Mouse (Mus musculus) forebrain, embryonic 11.5 days (tissue): ENCODE results near the gene Trpv3. TPM values are rescaled to one million over a fixed set of nuclear protein-coding genes. Genes with fewer than 3 reads are reported as not detected.

Experiments used
- ATAC-seq: fragments of 200-750 bp; cut with Nextera tagmentation; replicated peaks from 2 replicates; pipeline ENCODE4 v1.8.0; 2017; ENCODE audit warnings: moderate TSS enrichment; ENCODE audit not compliant: low FRiP score
- DNase-seq: peaks from one replicate; pipeline ENCODE4 v3.0.0-alpha.2; 2017; ENCODE audit warnings: low spot score
- H3K27ac ChIP-seq: fragments of 300-500 bp; sonication (generic); 2 replicates; pipeline ENCODE4 v1.5.1; 2014; ENCODE audit warnings: low read depth, low read length
- H3K27me3 ChIP-seq: fragments of 300-500 bp; sonication (generic); 2 replicates; pipeline ENCODE4 v1.6.1; 2014; ENCODE audit warnings: mild to moderate bottlenecking, low read length, mixed read lengths; ENCODE audit not compliant: control insufficient read depth, insufficient read depth
- H3K36me3 ChIP-seq: fragments of 300-500 bp; sonication (generic); 2 replicates; pipeline ENCODE4 v1.6.1; 2014; ENCODE audit warnings: mild to moderate bottlenecking, low read length, moderate library complexity, mixed read lengths; ENCODE audit not compliant: control insufficient read depth, insufficient read depth
- H3K4me1 ChIP-seq: fragments of 300-500 bp; sonication (generic); replicated peaks from 2 replicates; pipeline ENCODE4 v1.6.1; 2014; ENCODE audit warnings: low read length, mixed read lengths; ENCODE audit not compliant: control insufficient read depth, insufficient read depth
- H3K4me2 ChIP-seq: fragments of 300-500 bp; sonication (generic); 2 replicates; pipeline ENCODE4 v1.6.1; 2014; ENCODE audit warnings: low read depth, mild to moderate bottlenecking, low read length, moderate library complexity, mixed read lengths; ENCODE audit not compliant: severe bottlenecking
- H3K4me3 ChIP-seq: fragments of 300-500 bp; sonication (generic); 2 replicates; pipeline ENCODE4 v1.5.1; 2014; ENCODE audit warnings: low read depth, low read length
- H3K9ac ChIP-seq: fragments of 300-500 bp; sonication (generic); 2 replicates; pipeline ENCODE4 v1.6.1; 2014; ENCODE audit warnings: low read length
- H3K9me3 ChIP-seq: fragments of 300-500 bp; sonication (generic); 2 replicates; pipeline ENCODE4 v1.6.1; 2016; ENCODE audit warnings: low read length, mixed read lengths; ENCODE audit not compliant: control insufficient read depth
- WGBS: fragments of 180-500 bp; shearing (Covaris S2); extraction: QIAGEN DNeasy Blood & Tissue Kit; methylation state at CpG from one replicate; pipeline ENCODE4 v1.1.7; 2014; 5-methylcytosine and 5-hydroxymethylcytosine counted together
- polyA plus RNA-seq: library from polyadenylated mRNA; unstranded; fragments of >200 nt; fragmentation: Nextera tagmentation; extraction: Ambion mirVana; gene quantifications from 2 replicates; pipeline ENCODE4 v1.2.1, GENCODE M21; 2014

The Trpv3 gene
- polyA plus RNA-seq, 1 experiment from 2014 or later: not detected

GRCm38 (mm10) chr11:73233992-73234391 lies 33.2 kb upstream of the Trpv3 start, which contains the start of gene Trpv1:
Gene Trpv1 (plus strand): TSS chr11:73234292.
- Histone ChIP-seq H3K4me3 (no peak within 1 kb of the TSS), H3K27ac (no peak within 1 kb of the TSS), H3K9me3 (peaks cover under 1% of the 10 kb centered on the region; the same call in 1 of the 2 replicates), H3K36me3 (no peaks in the 10 kb centered on the region), H3K4me2 (no peak within 1 kb of the TSS), H3K27me3 (no peaks in the 10 kb centered on the region), H3K9ac (no peak within 1 kb of the TSS), H3K4me1 (no peaks in the 10 kb centered on the region)
- ATAC-seq: no peak
- 94% methylated on average over 5 of the region's 5 CpGs for WGBS
- DNase-seq: no peak

DNA sequence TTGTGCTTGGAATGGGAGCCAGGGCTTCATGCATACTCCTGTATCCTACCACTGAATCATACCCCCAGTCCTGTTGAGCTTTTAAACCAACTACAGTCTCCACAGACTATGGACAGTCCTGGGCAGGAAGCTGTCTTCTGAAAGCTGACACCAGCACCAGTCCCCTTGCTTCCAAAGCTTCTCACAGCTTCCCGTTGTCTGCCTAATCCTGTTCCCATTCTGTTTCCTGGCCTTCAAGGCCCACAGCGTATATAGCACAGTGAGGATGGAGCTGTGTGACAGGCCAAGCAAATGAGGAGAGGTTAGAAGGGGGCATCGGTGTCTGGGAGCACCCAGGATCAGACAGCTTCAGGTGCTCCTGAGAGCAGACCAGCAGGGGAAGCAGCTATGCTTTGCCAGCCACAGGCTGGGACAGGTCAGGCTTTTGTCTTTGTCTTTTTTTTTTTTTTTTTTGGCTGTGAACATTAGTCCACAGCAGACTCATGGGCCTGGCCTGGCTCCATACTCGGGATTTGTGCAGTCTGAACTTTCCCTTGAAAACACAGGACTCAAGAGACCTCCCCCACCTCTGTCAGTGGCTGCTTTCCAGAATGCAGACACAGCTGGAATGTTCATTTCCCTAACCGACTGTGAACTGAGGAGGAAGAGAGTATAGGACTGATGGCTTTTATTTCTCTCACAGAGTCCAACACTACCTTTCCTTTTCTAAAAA lies 31.0 kb upstream of the Trpv3 start:
- no peaks in the 10 kb centered on the region for H3K27me3 ChIP-seq
- WGBS: 50% methylated on average over 5 of the region's 5 CpGs
- H3K27ac ChIP-seq: no peak overlapping the region
- H3K9me3 ChIP-seq: no peaks in the 10 kb centered on the region
- H3K4me1 ChIP-seq: no peaks in the 10 kb centered on the region
- H3K4me3 ChIP-seq: no peak overlapping the region
- H3K36me3 ChIP-seq: no peaks in the 10 kb centered on the region
- H3K4me2 ChIP-seq: no peak overlapping the region
- DNase-seq: no peak
- ATAC-seq: no peak
- H3K9ac ChIP-seq: no peak overlapping the region

DNA sequence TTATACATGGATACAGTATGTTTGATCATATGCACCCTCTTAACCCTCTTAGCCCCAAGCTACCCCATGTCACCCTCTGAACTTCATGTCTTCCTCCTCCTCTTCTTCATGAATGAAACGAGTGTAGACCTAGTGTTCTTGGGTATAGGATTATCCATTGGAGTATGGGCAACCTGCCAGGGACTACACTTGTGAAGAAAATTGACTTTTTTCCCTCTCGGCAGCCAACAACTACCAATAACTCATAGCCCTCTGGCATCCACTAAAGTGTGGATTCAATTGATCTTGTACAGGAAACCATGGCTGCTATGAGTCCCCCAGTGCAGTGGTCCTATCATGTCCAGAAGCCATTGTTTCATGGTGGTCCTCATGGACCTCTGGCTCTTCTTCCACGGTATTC lies 30.5 kb upstream of the Trpv3 start:
- WGBS: 72% methylated on average over 3 of the region's 3 CpGs
- H3K27ac ChIP-seq: no peak overlapping the region
- no peaks in the 10 kb centered on the region for H3K9me3 ChIP-seq
- H3K4me2 ChIP-seq: no peak overlapping the region
- H3K27me3 ChIP-seq: no peaks in the 10 kb centered on the region
- DNase-seq: no peak
- H3K4me3 ChIP-seq: no peak overlapping the region
- no peak overlapping the region for H3K9ac ChIP-seq
- H3K36me3 ChIP-seq: no peaks in the 10 kb centered on the region
- ATAC-seq: no peak
- no peaks in the 10 kb centered on the region for H3K4me1 ChIP-seq

GRCm38 (mm10) chr11:73242199-73242598 lies 25.0 kb upstream of the Trpv3 start:
- Histone ChIP-seq H3K9me3 (no peaks in the 10 kb centered on the region), H3K27ac (no peak overlapping the region), H3K4me1 (no peaks in the 10 kb centered on the region), H3K36me3 (no peaks in the 10 kb centered on the region), H3K4me2 (no peak overlapping the region), H3K27me3 (no peaks in the 10 kb centered on the region), H3K4me3 (no peak overlapping the region), H3K9ac (no peak overlapping the region)
- 91% methylated on average over 6 of the region's 6 CpGs for WGBS
- ATAC-seq: no peak
- DNase-seq: no peak

GRCm38 (mm10) chr11:73242777-73243176 lies 24.4 kb upstream of the Trpv3 start:
- DNase-seq: no peak
- Histone ChIP-seq H3K4me2 (no peak overlapping the region), H3K4me1 (no peaks in the 10 kb centered on the region), H3K9me3 (no peaks in the 10 kb centered on the region), H3K36me3 (no peaks in the 10 kb centered on the region), H3K27me3 (no peaks in the 10 kb centered on the region), H3K27ac (no peak overlapping the region), H3K9ac (no peak overlapping the region), H3K4me3 (no peak overlapping the region)
- ATAC-seq: no peak
- WGBS: 90% methylated on average over 4 of the region's 4 CpGs

DNA sequence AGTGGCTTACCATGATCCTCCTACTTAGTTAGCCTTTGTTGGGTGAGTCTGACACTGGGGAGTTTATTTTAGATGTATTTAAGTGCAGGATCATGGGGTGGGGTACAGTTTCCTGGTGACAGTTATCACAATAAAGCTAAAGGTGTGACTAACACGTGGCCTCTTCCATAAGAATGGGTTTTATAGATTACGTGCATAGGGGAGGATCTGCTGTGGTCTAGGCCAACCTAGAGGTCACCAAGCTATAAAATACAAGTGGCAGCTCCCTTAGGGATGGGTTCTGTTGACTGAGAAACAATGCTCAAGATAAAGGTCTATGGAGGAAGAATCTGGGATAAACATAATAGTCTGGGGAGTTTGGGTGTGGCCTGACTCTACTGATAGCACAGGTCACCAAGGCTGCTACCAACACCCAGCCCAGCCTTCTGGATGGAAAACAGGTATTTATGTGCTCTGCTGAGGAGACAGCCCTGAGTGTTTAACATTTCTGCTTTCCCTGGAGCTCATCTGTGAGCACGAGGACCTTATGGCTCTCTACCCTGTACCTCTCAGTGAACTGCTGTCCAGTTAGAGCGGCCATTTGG lies 9.7 kb upstream of the Trpv3 start:
- H3K4me3 ChIP-seq: no peak overlapping the region
- WGBS: 85% methylated on average over 4 of the region's 4 CpGs
- H3K4me1 ChIP-seq: no peaks in the 10 kb centered on the region
- H3K9me3 ChIP-seq: no peaks in the 10 kb centered on the region
- DNase-seq: no peak
- no peak for ATAC-seq
- no peaks in the 10 kb centered on the region for H3K27me3 ChIP-seq
- H3K4me2 ChIP-seq: no peak overlapping the region
- H3K36me3 ChIP-seq: no peaks in the 10 kb centered on the region
- no peak overlapping the region for H3K27ac ChIP-seq
- no peak overlapping the region for H3K9ac ChIP-seq

GRCm38 (mm10) chr11:73258664-73259063 lies 8.5 kb upstream of the Trpv3 start:
- H3K9me3 ChIP-seq: no peaks in the 10 kb centered on the region
- no peak overlapping the region for H3K27ac ChIP-seq
- H3K27me3 ChIP-seq: no peaks in the 10 kb centered on the region
- H3K4me1 ChIP-seq: no peaks in the 10 kb centered on the region
- H3K36me3 ChIP-seq: no peaks in the 10 kb centered on the region
- H3K4me3 ChIP-seq: no peak overlapping the region
- no peak overlapping the region for H3K4me2 ChIP-seq
- ATAC-seq (no peak), DNase-seq (no peak)
- no peak overlapping the region for H3K9ac ChIP-seq

GRCm38 (mm10) chr11:73260457-73260856 lies 6.7 kb upstream of the Trpv3 start:
- Histone ChIP-seq H3K27ac (no peak overlapping the region), H3K9ac (no peak overlapping the region), H3K4me1 (no peaks in the 10 kb centered on the region), H3K4me3 (no peak overlapping the region), H3K36me3 (no peaks in the 10 kb centered on the region), H3K4me2 (no peak overlapping the region), H3K9me3 (no peaks in the 10 kb centered on the region), H3K27me3 (no peaks in the 10 kb centered on the region)
- no peak for ATAC-seq
- DNase-seq: no peak
- WGBS: 62% methylated on average over 3 of the region's 3 CpGs

DNA sequence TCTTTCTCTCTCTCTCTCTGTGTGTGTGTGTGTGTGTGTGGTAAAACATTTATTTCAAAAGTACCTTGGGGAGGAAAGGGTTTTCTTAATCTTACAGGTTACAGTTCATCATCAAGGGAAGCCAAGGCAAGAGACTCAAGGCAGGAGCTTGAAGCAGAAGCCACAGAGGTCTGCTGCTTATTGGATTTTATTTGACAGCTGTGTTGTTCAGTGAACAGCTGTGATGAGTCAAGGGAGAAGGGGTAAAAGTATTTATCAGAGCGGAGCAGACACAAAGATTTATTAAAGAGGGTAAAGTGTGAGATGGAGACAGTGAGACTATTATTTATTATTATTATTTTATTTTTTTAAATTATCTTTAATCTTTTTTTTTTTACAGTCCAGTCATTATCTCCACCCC lies 5.8 kb upstream of the Trpv3 start:
- Histone ChIP-seq H3K9me3 (no peaks in the 10 kb centered on the region), H3K27me3 (no peaks in the 10 kb centered on the region), H3K4me1 (no peaks in the 10 kb centered on the region), H3K4me2 (no peak overlapping the region), H3K27ac (no peak overlapping the region), H3K9ac (no peak overlapping the region), H3K36me3 (no peaks in the 10 kb centered on the region), H3K4me3 (no peak overlapping the region)
- ATAC-seq (no peak), DNase-seq (no peak)
- WGBS: 91% methylated on average over 1 of the region's 1 CpGs
